Mouse (Mus musculus) hindbrain, embryonic 11.5 days (tissue): ENCODE results near the gene Kdm3a. TPM values are rescaled to one million over a fixed set of nuclear protein-coding genes. Genes with fewer than 3 reads are reported as not detected.

Source experiments
- ATAC-seq: fragments of 200-750 bp; cut with Nextera tagmentation; 2 replicates; pipeline ENCODE4 v1.8.0; 2017; ENCODE audit warnings: mild to moderate bottlenecking, moderate TSS enrichment, moderate library complexity; ENCODE audit not compliant: low FRiP score
- DNase-seq: peaks from one replicate; pipeline ENCODE4 v3.0.0-alpha.2; 2015; ENCODE audit warnings: low spot score
- H3K27ac ChIP-seq: fragments of 300-500 bp; sonication (generic); 2 replicates; pipeline ENCODE4 v1.5.1; 2014; ENCODE audit warnings: mild to moderate bottlenecking, low read depth, low read length
- H3K27me3 ChIP-seq: fragments of 300-500 bp; sonication (generic); 2 replicates; pipeline ENCODE4 v1.6.1; 2014; ENCODE audit warnings: mild to moderate bottlenecking, low read length, moderate library complexity, mixed read lengths; ENCODE audit not compliant: control insufficient read depth, insufficient read depth
- H3K36me3 ChIP-seq: fragments of 300-500 bp; sonication (generic); 2 replicates; pipeline ENCODE4 v1.6.1; 2014; ENCODE audit warnings: mild to moderate bottlenecking, low read length, moderate library complexity, mixed read lengths; ENCODE audit not compliant: control insufficient read depth, insufficient read depth
- H3K4me1 ChIP-seq: fragments of 300-500 bp; sonication (generic); replicated peaks from 2 replicates; pipeline ENCODE4 v1.6.1; 2014; ENCODE audit warnings: low read length, mixed read lengths; ENCODE audit not compliant: control insufficient read depth, insufficient read depth
- H3K4me2 ChIP-seq: fragments of 300-500 bp; sonication (generic); replicated peaks from 2 replicates; pipeline ENCODE4 v1.6.1; 2014; ENCODE audit warnings: mild to moderate bottlenecking, low read depth, low read length
- H3K4me3 ChIP-seq: fragments of 300-500 bp; sonication (generic); 2 replicates; pipeline ENCODE4 v1.5.1; 2014; ENCODE audit warnings: low read depth, low read length
- H3K9ac ChIP-seq: fragments of 300-500 bp; sonication (generic); 2 replicates; pipeline ENCODE4 v1.6.1; 2014; ENCODE audit warnings: low read depth, low read length
- H3K9me3 ChIP-seq: fragments of 300-500 bp; sonication (generic); 2 replicates; pipeline ENCODE4 v1.6.1; 2016; ENCODE audit warnings: low read length; ENCODE audit not compliant: control insufficient read depth
- WGBS: fragments of 180-500 bp; shearing (Covaris S2); extraction: QIAGEN DNeasy Blood & Tissue Kit; methylation state at CpG from one replicate; pipeline ENCODE4 v1.1.7; 2014; 5-methylcytosine and 5-hydroxymethylcytosine counted together
- polyA plus RNA-seq: library from polyadenylated mRNA; unstranded; fragments of >200 nt; fragmentation: Nextera tagmentation; extraction: Ambion mirVana; gene quantifications from 2 replicates; pipeline ENCODE4 v1.2.1, GENCODE M21; 2014

The Kdm3a gene
- polyA plus RNA-seq, 1 experiment from 2014 or later, result 69.8 TPM

DNA sequence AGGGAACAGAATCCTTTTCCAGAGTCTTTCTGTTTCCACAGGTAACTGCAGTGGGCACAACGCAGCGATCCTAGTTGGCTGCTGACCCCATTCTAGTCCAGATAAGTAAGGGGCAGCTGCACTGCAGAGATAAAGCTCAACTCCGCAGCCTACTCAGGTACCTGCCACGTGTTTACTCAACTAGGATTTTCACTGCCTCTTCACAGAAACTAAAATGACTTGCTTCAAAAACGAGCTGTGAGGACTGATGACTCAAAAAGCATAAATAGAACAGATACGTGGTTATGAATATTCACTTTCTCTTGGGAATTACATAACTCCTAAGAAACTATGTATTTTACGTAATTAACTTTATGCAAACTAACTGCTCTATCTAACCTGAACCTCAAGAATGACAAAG is 22.8 kb downstream of the Kdm3a start:
- Histone ChIP-seq H3K4me3 (no peak overlapping the region), H3K4me2 (no peak overlapping the region), H3K4me1 (no peaks in the 10 kb centered on the region), H3K27ac (no peak overlapping the region), H3K36me3 (peaks cover 9% of the 10 kb centered on the region), H3K9ac (no peak overlapping the region), H3K27me3 (no peaks in the 10 kb centered on the region), H3K9me3 (no peaks in the 10 kb centered on the region)
- 90% methylated on average over 7 of the region's 7 CpGs for WGBS
- ATAC-seq, result no peak
- no peak for DNase-seq

DNA sequence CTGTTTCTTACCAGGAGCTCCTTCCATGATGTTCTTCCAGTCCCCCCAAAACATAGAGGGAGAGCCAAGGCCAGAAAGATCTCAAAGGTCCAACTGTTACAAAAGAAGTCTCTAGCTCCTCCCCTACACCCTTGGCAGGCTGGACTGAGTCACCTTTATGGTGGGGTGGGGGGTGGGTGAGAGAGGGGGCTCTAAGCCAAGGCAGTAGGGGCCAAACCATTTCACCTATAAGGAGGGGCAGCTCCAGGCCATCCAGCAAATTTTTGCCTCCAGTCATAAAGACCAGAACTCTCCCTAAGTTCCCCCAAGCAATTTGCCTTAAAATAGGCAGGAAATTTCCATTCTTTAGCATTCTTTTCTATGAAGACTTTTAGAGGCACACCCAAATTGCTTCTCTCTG is 23.8 kb downstream of the Kdm3a start:
- Histone ChIP-seq H3K36me3 (peaks cover 9% of the 10 kb centered on the region), H3K4me1 (no peaks in the 10 kb centered on the region), H3K4me2 (no peak overlapping the region), H3K4me3 (no peak overlapping the region), H3K9me3 (no peaks in the 10 kb centered on the region), H3K27ac (no peak overlapping the region), H3K9ac (no peak overlapping the region), H3K27me3 (no peaks in the 10 kb centered on the region)
- DNase-seq, result no peak
- ATAC-seq, result no peak

GRCm38 (mm10) chr6:71607756-71608155 is 25.0 kb downstream of the Kdm3a start:
- ATAC-seq, result no peak
- peaks cover 6% of the 10 kb centered on the region; the same call in 1 of the 2 replicates for H3K36me3 ChIP-seq
- 87% methylated on average over 3 of the region's 3 CpGs for WGBS

GRCm38 (mm10) chr6:71590154-71590553 is 42.6 kb downstream of the Kdm3a start:
- Histone ChIP-seq H3K27ac (no peak overlapping the region), H3K4me2 (no peak overlapping the region), H3K9ac (no peak overlapping the region), H3K4me1 (no peaks in the 10 kb centered on the region), H3K36me3 (peaks cover 15% of the 10 kb centered on the region), H3K27me3 (no peaks in the 10 kb centered on the region), H3K9me3 (no peaks in the 10 kb centered on the region), H3K4me3 (no peak overlapping the region)
- no peak for ATAC-seq
- 93% methylated on average over 4 of the region's 4 CpGs for WGBS
- no peak for DNase-seq

More at GRCm38 (mm10) chr6:71607756-71608155, 25.0 kb downstream of the Kdm3a start:
- H3K9ac ChIP-seq, result no peak overlapping the region
- no peaks in the 10 kb centered on the region for H3K9me3 ChIP-seq
- no peaks in the 10 kb centered on the region for H3K4me1 ChIP-seq
- H3K4me3 ChIP-seq, result no peak overlapping the region
- no peaks in the 10 kb centered on the region for H3K27me3 ChIP-seq
- H3K27ac ChIP-seq, result no peak overlapping the region
- H3K4me2 ChIP-seq, result no peak overlapping the region
- no peak for DNase-seq

- H3K27ac ChIP-seq, result no peak overlapping the region
- H3K4me1 ChIP-seq, result no peaks in the 10 kb centered on the region
- ATAC-seq (no peak), DNase-seq (no peak)
- H3K9me3 ChIP-seq, result no peaks in the 10 kb centered on the region
- no peaks in the 10 kb centered on the region for H3K27me3 ChIP-seq
- H3K4me2 ChIP-seq, result no peak overlapping the region
- H3K9ac ChIP-seq, result no peak overlapping the region
- H3K4me3 ChIP-seq, result no peak overlapping the region
- 93% methylated on average over 1 of the region's 1 CpGs for WGBS
- H3K36me3 ChIP-seq, result peaks cover 14% of the 10 kb centered on the region
Measured at GRCm38 (mm10) chr6:71589401-71589800, 43.4 kb downstream of the Kdm3a start.

- no peaks in the 10 kb centered on the region for H3K36me3 ChIP-seq
- 76% methylated on average over 4 of the region's 4 CpGs for WGBS
- no peak for DNase-seq
Measured at GRCm38 (mm10) chr6:71583198-71583597, 49.6 kb downstream of the Kdm3a start.

DNA sequence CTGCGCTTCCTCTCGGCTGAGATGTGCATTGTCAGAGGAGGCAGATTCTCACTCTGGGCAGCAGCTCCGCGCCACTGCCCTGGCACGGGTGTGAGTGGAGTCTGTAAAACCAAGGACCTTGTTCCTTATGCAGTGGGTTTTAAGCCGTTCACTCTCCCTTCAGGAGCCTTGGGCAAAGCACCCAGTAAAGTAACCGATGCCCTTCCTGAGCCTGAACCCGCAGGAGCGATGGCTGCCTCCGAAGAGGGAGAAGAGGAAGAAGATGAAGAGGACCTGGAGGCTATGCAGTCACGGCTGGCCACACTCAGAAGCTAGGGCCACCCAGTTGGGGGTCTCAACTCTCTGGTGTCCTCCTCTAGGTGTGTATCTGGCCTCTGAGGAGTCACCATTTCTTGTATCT is 53.3 kb downstream of the Kdm3a start:
- ATAC-seq, result no peak
- WGBS, result 98% methylated on average over 11 of the region's 11 CpGs
- Histone ChIP-seq H3K9me3 (no peaks in the 10 kb centered on the region), H3K4me3 (no peak overlapping the region), H3K27ac (no peak overlapping the region), H3K4me1 (no peaks in the 10 kb centered on the region), H3K36me3 (no peaks in the 10 kb centered on the region), H3K9ac (no peak overlapping the region), H3K27me3 (no peaks in the 10 kb centered on the region), H3K4me2 (no peak overlapping the region)
- no peak for DNase-seq

More at GRCm38 (mm10) chr6:71583198-71583597, 49.6 kb downstream of the Kdm3a start:
- Histone ChIP-seq H3K4me1 (no peaks in the 10 kb centered on the region), H3K27me3 (no peaks in the 10 kb centered on the region), H3K27ac (no peak overlapping the region), H3K9me3 (no peaks in the 10 kb centered on the region), H3K4me2 (no peak overlapping the region), H3K4me3 (no peak overlapping the region), H3K9ac (no peak overlapping the region)
- no peak for ATAC-seq

DNA sequence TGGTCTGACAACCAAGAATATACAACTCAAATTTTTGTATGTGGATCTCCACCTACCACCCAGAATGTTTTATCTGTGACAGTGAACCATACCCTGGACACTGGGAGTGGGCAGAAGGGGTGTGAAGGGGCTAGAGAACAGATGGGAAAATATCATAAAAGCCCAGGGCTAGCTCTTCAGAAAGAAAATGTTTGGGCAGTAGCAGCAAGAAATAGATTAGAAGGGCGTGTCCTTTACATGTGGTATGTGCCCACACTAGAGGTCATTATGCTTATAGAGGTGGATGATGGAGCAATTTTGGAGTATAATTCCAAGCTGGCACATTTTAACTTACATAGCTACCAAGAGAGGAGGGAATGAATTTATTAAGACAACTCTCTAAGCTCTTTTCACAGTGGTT is 57.4 kb downstream of the Kdm3a start:
- Histone ChIP-seq H3K4me2 (no peak overlapping the region), H3K36me3 (no peaks in the 10 kb centered on the region), H3K9ac (no peak overlapping the region), H3K27me3 (no peaks in the 10 kb centered on the region), H3K4me3 (no peak overlapping the region), H3K4me1 (no peaks in the 10 kb centered on the region), H3K27ac (no peak overlapping the region), H3K9me3 (no peaks in the 10 kb centered on the region)
- ATAC-seq (no peak), DNase-seq (no peak)
- WGBS, result 97% methylated on average over 1 of the region's 1 CpGs

DNA sequence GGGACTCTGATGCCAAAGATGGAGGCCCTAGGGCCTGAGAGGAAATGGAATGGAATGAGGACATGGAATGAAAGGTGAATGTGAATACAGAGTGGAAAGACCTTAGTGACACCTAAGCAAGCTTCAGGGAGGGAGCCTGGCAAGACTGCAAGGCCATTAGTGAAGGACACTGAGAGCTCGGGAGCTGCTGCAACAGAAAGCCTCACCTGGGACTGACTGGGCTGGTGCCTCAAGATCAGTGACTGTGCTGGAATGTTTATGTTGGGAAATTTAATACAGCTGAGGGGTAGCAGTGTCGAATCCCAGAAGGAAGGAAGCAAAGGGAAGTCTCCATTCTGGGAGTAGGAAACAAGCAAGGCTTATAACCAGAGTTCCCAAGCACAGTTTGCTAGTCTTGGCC is 63.8 kb downstream of the Kdm3a start:
- H3K9me3 ChIP-seq, result no peaks in the 10 kb centered on the region

More for the DNA sequence above, 63.8 kb downstream of the Kdm3a start:
- DNase-seq (no peak), ATAC-seq (no peak)
- no peak overlapping the region for H3K9ac ChIP-seq
- no peaks in the 10 kb centered on the region for H3K36me3 ChIP-seq
- H3K4me1 ChIP-seq, result no peaks in the 10 kb centered on the region
- no peaks in the 10 kb centered on the region for H3K27me3 ChIP-seq
- no peak overlapping the region for H3K4me2 ChIP-seq
- H3K27ac ChIP-seq, result no peak overlapping the region
- whole genome bisulfite sequencing, result 61% methylated on average over 2 of the region's 2 CpGs
- no peak overlapping the region for H3K4me3 ChIP-seq
